Mouse (Mus musculus): ENCODE measurements around the gene Epor. TPM values are rescaled to one million over a fixed set of nuclear protein-coding genes. Genes with fewer than 3 reads are reported as not detected.
A peak's percentile ranks its signal among the peaks of the same experiment; 100 is the strongest.

Gene Epor
- total RNA-seq, 2 experiments from 2014 or later: 1.6 to 2.9 TPM

- no peak for DNase-seq (ENCODE audit: low spot score in 2 of 2)
Measured at GRCm38 (mm10) chr9:21969304-21969703, 6.0 kb upstream of the Epor start.

DNA sequence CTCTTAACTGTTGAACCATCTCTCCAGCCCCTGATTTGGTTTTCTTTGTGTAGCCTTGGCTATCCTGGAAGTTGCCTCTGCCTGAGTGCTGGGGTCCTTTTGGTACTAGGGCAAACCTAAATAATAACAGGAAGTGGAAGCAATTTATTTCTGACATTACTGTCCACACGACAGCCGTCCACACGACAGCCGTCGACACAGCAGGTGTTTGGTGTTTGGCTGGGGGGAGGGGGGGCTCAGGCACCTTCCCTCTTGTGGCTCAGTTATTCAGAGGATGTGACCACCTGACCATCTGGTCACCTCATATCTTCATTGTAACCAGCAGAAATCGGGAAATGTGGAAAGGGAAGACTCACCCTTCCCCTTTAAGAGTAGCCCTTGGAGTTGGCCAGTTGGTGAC, 5.6 kb upstream of the Epor start:
- no peak for DNase-seq (ENCODE audit: low spot score in 2 of 2)

GRCm38 (mm10) chr9:21962416-21963059, 768 bp downstream of the Epor start:
- peak in 1 of 2 experiments; percentile 55 for DNase-seq (ENCODE audit: low spot score in 2 of 2)

GRCm38 (mm10) chr9:21962010-21962409, 1.3 kb downstream of the Epor start:
- no peak for DNase-seq (ENCODE audit: low spot score in 2 of 2)

- DNase-seq (ENCODE audit: low spot score in 2 of 2): no peak
Measured at GRCm38 (mm10) chr9:21961366-21961980, 1.8 kb downstream of the Epor start.

- DNase-seq (ENCODE audit: low spot score in 2 of 2): no peak
Measured at GRCm38 (mm10) chr9:21960558-21961208, 2.6 kb downstream of the Epor start.

GRCm38 (mm10) chr9:21960135-21960534, 3.2 kb downstream of the Epor start:
- DNase-seq (ENCODE audit: low spot score in 2 of 2): no peak

DNA sequence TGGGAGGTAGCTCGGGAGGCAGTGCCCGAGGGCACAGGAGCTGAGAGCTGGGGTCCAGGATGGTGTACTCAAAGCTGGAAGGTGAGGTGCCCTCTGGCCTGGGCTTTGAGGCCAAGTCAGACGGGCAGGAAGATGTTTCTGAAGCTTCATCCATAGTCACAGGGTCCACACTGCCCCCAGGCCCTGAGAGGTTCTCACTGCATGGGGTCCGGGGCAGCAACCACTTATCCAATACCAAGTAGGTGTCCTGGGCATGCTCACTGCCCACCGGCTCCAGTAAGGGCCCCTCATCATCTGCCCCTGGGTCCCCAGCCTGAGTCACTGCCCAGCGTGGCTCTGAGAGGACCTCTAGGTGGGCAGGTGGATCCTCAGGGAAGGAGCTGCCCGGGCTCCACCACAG, 4.1 kb downstream of the Epor start:
- DNase-seq (ENCODE audit: low spot score in 2 of 2): no peak

DNA sequence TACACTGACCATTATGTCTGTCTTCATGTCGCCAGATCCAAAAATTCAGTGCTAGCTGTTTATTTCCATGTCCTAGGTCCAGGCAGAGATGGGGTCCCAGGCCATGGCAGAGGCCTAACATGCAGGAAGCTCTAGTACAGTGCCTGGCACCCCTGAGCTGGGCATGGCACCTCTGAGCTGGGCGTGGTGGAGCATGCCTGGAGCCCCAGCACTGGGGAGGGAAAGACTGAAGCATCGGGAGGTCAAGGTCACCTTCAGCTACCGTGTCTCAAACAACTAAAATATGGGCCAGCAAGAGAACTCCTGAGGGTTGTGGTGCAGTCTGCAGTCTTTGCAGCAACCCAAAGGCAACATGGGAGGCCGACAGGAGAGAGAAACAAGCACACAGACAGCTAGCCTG, 4.9 kb downstream of the Epor start:
- DNase-seq (ENCODE audit: low spot score in 2 of 2): no peak

GRCm38 (mm10) chr9:21955570-21956281, 7.6 kb downstream of the Epor start, which contains the start of gene Swsap1:
Gene Swsap1, plus strand, starts transcription at chr9:21955755.
- DNase-seq (ENCODE audit: low spot score in 2 of 2): peak; percentile 93 to 95

- no peak for DNase-seq (ENCODE audit: low spot score in 2 of 2)
Measured at GRCm38 (mm10) chr9:21955225-21955569, 8.1 kb downstream of the Epor start.

DNA sequence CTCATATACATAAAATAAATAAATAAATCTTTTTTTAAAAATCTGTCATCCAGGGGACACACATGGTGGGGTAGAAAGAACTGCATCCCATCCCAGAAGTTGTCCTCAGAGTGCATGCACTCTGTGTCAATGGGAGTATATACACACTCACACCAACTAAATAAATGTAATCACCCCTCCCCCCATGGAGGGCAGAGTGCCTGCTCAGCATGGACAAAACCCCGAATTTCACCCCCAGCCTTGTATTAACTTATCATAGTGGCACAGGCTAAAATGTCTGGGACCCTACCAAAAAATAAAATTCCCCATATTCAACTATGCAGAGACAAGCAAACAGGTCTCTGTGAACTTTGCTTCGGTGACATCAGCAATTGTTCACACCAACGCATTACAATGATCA, 8.7 kb downstream of the Epor start:
- no peak for DNase-seq (ENCODE audit: low spot score in 2 of 2)

- DNase-seq (ENCODE audit: low spot score in 2 of 2): no peak
Measured at GRCm38 (mm10) chr9:21953600-21953999, 9.7 kb downstream of the Epor start.

DNA sequence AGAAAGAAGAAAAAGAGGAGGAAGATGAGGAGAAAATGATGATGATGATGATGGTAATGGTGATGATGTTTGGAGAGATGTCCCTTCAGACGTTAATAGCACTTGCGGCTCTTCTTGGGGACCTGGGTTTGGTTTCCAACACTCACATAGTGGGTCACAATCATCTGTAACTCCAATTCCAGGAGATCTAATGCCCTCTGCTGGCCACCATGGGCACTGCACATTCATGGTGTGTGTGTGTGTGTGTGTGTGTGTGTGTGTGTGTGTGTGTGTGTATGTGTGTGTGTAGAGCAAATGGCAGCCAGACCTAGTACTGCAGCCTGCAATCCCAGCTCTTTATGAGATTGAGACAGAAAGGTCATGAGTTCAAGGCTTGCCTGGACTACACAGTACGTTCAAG, 11.3 kb downstream of the Epor start:
- no peak for DNase-seq (ENCODE audit: low spot score in 2 of 2)

- DNase-seq (ENCODE audit: low spot score in 2 of 2): peak; percentile 78 to 83
Measured at GRCm38 (mm10) chr9:21950322-21950721, 13.0 kb downstream of the Epor start.

DNA sequence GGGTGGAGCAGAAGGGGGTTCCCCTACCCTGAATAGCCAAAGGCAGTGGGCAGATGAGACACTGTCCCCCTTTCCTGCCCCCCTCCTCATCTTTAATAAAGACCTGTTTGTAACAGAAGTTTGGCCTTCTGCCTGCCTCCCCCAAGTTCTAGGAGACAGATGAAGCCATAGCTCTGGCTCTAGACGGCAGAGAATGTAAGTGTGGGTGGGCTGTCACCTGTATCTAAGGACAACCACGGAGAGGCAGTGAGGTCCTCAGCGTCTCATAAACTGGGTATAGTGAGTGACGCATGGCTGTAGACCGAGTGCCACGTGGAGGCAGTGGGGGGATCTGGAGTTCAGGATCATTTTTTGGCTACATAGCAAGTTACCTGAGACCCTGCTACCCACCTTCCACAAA, 14.5 kb downstream of the Epor start:
- no peak for DNase-seq (ENCODE audit: low spot score in 2 of 2)

- DNase-seq (ENCODE audit: low spot score in 2 of 2): no peak
Measured at GRCm38 (mm10) chr9:21948146-21948545, 15.2 kb downstream of the Epor start.

DNA sequence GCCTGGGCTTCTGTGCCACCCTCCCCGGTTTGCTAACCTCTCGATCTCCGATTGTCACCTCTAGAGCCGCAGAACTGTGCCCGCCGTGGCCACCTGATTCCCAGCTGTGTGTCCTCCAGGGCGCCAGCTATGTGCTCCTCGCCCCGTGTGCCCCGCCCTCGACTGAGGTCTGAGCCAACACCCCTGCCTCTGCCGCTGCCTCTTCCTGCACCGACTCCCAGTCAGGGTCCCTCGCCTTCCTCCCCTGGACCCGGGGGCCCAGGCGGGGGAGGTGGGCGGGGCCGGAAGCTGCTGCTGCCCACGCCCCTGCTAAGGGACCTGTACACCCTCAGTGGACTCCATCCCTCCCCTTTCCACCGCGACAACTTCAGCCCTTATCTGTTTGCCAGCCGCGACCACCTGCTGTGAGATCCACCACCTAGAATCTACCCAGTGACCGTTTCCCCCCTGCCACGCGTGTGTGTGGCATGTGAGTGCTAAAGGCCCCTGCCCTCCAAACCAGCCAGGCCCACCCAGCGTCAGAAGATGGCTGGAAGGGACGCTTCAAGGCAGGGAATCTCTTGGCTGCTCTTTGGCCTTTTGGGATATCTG, 15.7 kb downstream of the Epor start:
- DNase-seq (ENCODE audit: low spot score in 2 of 2): no peak

- DNase-seq (ENCODE audit: low spot score in 2 of 2): no peak
Measured at GRCm38 (mm10) chr9:21944267-21944666, 19.0 kb downstream of the Epor start.

DNA sequence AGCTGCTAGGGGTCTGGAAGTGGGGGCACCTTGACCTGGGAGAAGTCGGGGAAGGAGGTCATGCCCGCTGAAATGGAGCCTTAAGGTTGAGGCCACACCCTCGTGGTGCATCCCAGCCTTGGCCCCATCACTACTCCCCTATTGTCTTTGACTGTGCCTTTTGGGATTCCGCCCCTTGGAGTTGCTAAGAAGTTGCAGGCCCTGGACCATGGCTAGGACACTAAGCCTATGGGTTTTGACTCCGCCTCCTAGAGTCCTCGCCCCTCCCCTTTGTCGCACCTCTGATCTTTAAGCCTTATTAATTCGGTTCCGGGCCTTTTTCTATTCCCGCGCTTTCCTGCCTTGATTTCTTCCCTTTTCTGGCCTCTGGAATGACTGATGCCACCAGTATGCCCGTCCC, 19.7 kb downstream of the Epor start:
- DNase-seq (ENCODE audit: low spot score in 2 of 2): no peak

GRCm38 (mm10) chr9:21943046-21943445, 20.3 kb downstream of the Epor start:
- DNase-seq (ENCODE audit: low spot score in 2 of 2): no peak

Data from adrenal gland, adult 18-20 months (tissue).